Mouse (Mus musculus): ENCODE data around the gene Tmem203. TPM values are rescaled to one million over a fixed set of nuclear protein-coding genes. Genes with fewer than 3 reads are reported as not detected.

Gene Tmem203
- 31.9 and 33.4 TPM in 2 replicates for polyA plus RNA-seq (2012; rRNA removed)

GRCm38 (mm10) chr2:25255284-25255779 lies at the start of gene Tmem203:
TSS of gene Tmem203 (plus strand) at chr2:25255439.
- TF ChIP-seq POLR2A (IDR thresholded peaks at IDR 0.05; ENCODE audit: borderline replicate concordance, insufficient read depth, low read length) (peak; percentile 66; the same call in 1 of the 2 replicates), CTCF (IDR thresholded peaks at IDR 0.05; ENCODE audit: borderline replicate concordance, insufficient read depth, low read depth, low read length) (no peak)
- H3K4me1 ChIP-seq (ENCODE audit: control insufficient read depth, insufficient read depth, low read length) = no peaks in the 10 kb centered on the region; the same call in none of the 2 replicates
- peak within 1 kb of the TSS; percentile 71 for H3K4me3 ChIP-seq (replicated peaks; ENCODE audit: insufficient read depth, low read depth, low read length)
- WGBS = under 1% methylated on average over 39 of the region's 39 CpGs
- no peaks in the 10 kb centered on the region for H3K27me3 ChIP-seq (ENCODE audit: control insufficient read depth, insufficient read depth, low read length)
- peak; percentile 87 to 91 for DNase-seq
- peak within 1 kb of the TSS; percentile 74 for H3K27ac ChIP-seq (ENCODE audit: insufficient read depth, low read length)

- Histone ChIP-seq H3K27me3 (ENCODE audit: control insufficient read depth, insufficient read depth, low read length) (no peaks in the 10 kb centered on the region), H3K27ac (ENCODE audit: insufficient read depth, low read length) (no peak overlapping the region), H3K4me1 (ENCODE audit: control insufficient read depth, insufficient read depth, low read length) (peaks cover 6% of the 10 kb centered on the region; the same call in 1 of the 2 replicates), H3K4me3 (replicated peaks; ENCODE audit: insufficient read depth, low read depth, low read length) (no peak overlapping the region)
- TF ChIP-seq POLR2A (IDR thresholded peaks at IDR 0.05; ENCODE audit: borderline replicate concordance, insufficient read depth, low read length) = no peak
- TF ChIP-seq CTCF (IDR thresholded peaks at IDR 0.05; ENCODE audit: borderline replicate concordance, insufficient read depth, low read depth, low read length) = no peak
- no peak for DNase-seq
- WGBS = 67% methylated on average over 1 of the region's 1 CpGs
Observed at GRCm38 (mm10) chr2:25207593-25207992, 47.6 kb upstream of the Tmem203 start.

- Histone ChIP-seq H3K27ac (ENCODE audit: insufficient read depth, low read length) (peak overlapping the region; percentile 80; the same call in 1 of the 2 replicates), H3K27me3 (ENCODE audit: control insufficient read depth, insufficient read depth, low read length) (no peaks in the 10 kb centered on the region), H3K4me3 (replicated peaks; ENCODE audit: insufficient read depth, low read depth, low read length) (peak overlapping the region; percentile 90), H3K4me1 (ENCODE audit: control insufficient read depth, insufficient read depth, low read length) (peaks cover 6% of the 10 kb centered on the region; the same call in 1 of the 2 replicates)
- WGBS = under 1% methylated on average over 24 of the region's 24 CpGs
- no peak for DNase-seq
- TF ChIP-seq POLR2A (IDR thresholded peaks at IDR 0.05; ENCODE audit: borderline replicate concordance, insufficient read depth, low read length) = no peak
- TF ChIP-seq CTCF (IDR thresholded peaks at IDR 0.05; ENCODE audit: borderline replicate concordance, insufficient read depth, low read depth, low read length) = no peak
Observed at GRCm38 (mm10) chr2:25210686-25211085, 44.6 kb upstream of the Tmem203 start.

GRCm38 (mm10) chr2:25211121-25211670 lies 44.0 kb upstream of the Tmem203 start, which contains the start of gene Nelfb:
TSS of gene Nelfb (minus strand) at chr2:25211489.
- peak within 1 kb of the TSS; percentile 90 for H3K4me3 ChIP-seq (replicated peaks; ENCODE audit: insufficient read depth, low read depth, low read length)
- H3K4me1 ChIP-seq (ENCODE audit: control insufficient read depth, insufficient read depth, low read length) = peaks cover 6% of the 10 kb centered on the region; the same call in 1 of the 2 replicates
- H3K27me3 ChIP-seq (ENCODE audit: control insufficient read depth, insufficient read depth, low read length) = no peaks in the 10 kb centered on the region
- peak; percentile 86 to 93 for DNase-seq
- peak within 1 kb of the TSS; percentile 80 for H3K27ac ChIP-seq (ENCODE audit: insufficient read depth, low read length)
- WGBS = under 1% methylated on average over 44 of the region's 44 CpGs
- TF ChIP-seq CTCF (IDR thresholded peaks at IDR 0.05; ENCODE audit: borderline replicate concordance, insufficient read depth, low read depth, low read length) = no peak
- peak; percentile 78 for TF ChIP-seq POLR2A (IDR thresholded peaks at IDR 0.05; ENCODE audit: borderline replicate concordance, insufficient read depth, low read length)

- 70% methylated on average over 23 of the region's 23 CpGs for WGBS
Observed at GRCm38 (mm10) chr2:25213266-25213865, 41.9 kb upstream of the Tmem203 start.

GRCm38 (mm10) chr2:25214444-25214843 lies 40.8 kb upstream of the Tmem203 start, which contains the start of gene Stpg3:
TSS of gene Stpg3 (minus strand) at chr2:25214637.
- no peaks in the 10 kb centered on the region for H3K27me3 ChIP-seq (ENCODE audit: control insufficient read depth, insufficient read depth, low read length)
- DNase-seq = no peak
- H3K4me3 ChIP-seq (replicated peaks; ENCODE audit: insufficient read depth, low read depth, low read length) = no peak within 1 kb of the TSS
- no peak within 1 kb of the TSS for H3K27ac ChIP-seq (ENCODE audit: insufficient read depth, low read length)
- 49% methylated on average over 3 of the region's 3 CpGs for WGBS
- 0 out of 2 replicates have a peak, but pooled peaks cover 6% of the 10 kb centered on the region for H3K4me1 ChIP-seq (ENCODE audit: control insufficient read depth, insufficient read depth, low read length)
- no peak for TF ChIP-seq POLR2A (IDR thresholded peaks at IDR 0.05; ENCODE audit: borderline replicate concordance, insufficient read depth, low read length)
- TF ChIP-seq CTCF (IDR thresholded peaks at IDR 0.05; ENCODE audit: borderline replicate concordance, insufficient read depth, low read depth, low read length) = no peak

More at GRCm38 (mm10) chr2:25213266-25213865, 41.9 kb upstream of the Tmem203 start:
- no peak for DNase-seq
- H3K27ac ChIP-seq (ENCODE audit: insufficient read depth, low read length) = no peak overlapping the region
- TF ChIP-seq CTCF (IDR thresholded peaks at IDR 0.05; ENCODE audit: borderline replicate concordance, insufficient read depth, low read depth, low read length) (no peak), POLR2A (IDR thresholded peaks at IDR 0.05; ENCODE audit: borderline replicate concordance, insufficient read depth, low read length) (no peak)
- H3K27me3 ChIP-seq (ENCODE audit: control insufficient read depth, insufficient read depth, low read length) = no peaks in the 10 kb centered on the region
- 0 out of 2 replicates have a peak, but pooled peaks cover 6% of the 10 kb centered on the region for H3K4me1 ChIP-seq (ENCODE audit: control insufficient read depth, insufficient read depth, low read length)
- H3K4me3 ChIP-seq (replicated peaks; ENCODE audit: insufficient read depth, low read depth, low read length) = no peak overlapping the region

- Histone ChIP-seq H3K4me3 (replicated peaks; ENCODE audit: insufficient read depth, low read depth, low read length) (no peak overlapping the region), H3K27me3 (ENCODE audit: control insufficient read depth, insufficient read depth, low read length) (no peaks in the 10 kb centered on the region), H3K27ac (ENCODE audit: insufficient read depth, low read length) (no peak overlapping the region), H3K4me1 (ENCODE audit: control insufficient read depth, insufficient read depth, low read length) (no peaks in the 10 kb centered on the region)
- DNase-seq = no peak
- WGBS = 62% methylated on average over 2 of the region's 2 CpGs
- TF ChIP-seq CTCF (IDR thresholded peaks at IDR 0.05; ENCODE audit: borderline replicate concordance, insufficient read depth, low read depth, low read length) (no peak), POLR2A (IDR thresholded peaks at IDR 0.05; ENCODE audit: borderline replicate concordance, insufficient read depth, low read length) (no peak)
Observed at GRCm38 (mm10) chr2:25217666-25218065, 37.6 kb upstream of the Tmem203 start.

Measured in cerebellum, adult 2 months (tissue).